Mouse (Mus musculus) CD4-positive, CD25-positive, alpha-beta regulatory T cell, adult 2 months (primary cell): ENCODE measurements around the gene Olfr177.

Experiments
- DNase-seq: peaks from one replicate; pipeline ENCODE4 v3.0.0-alpha.2; 2012; ENCODE audit warnings: low read depth, low spot score

Gene Olfr177

GRCm38 (mm10) chr16:58874668-58875067, at the start of gene Olfr177:
Gene Olfr177, minus strand, starts transcription at chr16:58874768.
- no peak for DNase-seq

GRCm38 (mm10) chr16:58891963-58892362, 17.4 kb upstream of the Olfr177 start, which contains the start of gene Olfr178:
Gene Olfr178, minus strand, starts transcription at chr16:58892063.
- no peak for DNase-seq

GRCm38 (mm10) chr16:58884416-58884815, 9.8 kb upstream of the Olfr177 start:
- DNase-seq: no peak

GRCm38 (mm10) chr16:58861479-58861878, 13.1 kb downstream of the Olfr177 start:
- DNase-seq: no peak

- DNase-seq: no peak
Measured at GRCm38 (mm10) chr16:58860032-58860737, 14.4 kb downstream of the Olfr177 start.

- no peak for DNase-seq
Measured at GRCm38 (mm10) chr16:58826732-58827319, 47.7 kb downstream of the Olfr177 start, which contains the start of gene Olfr175-ps1. Gene Olfr175-ps1, minus strand, starts transcription at chr16:58826782.
